Mouse (Mus musculus) liver, adult 2 months (tissue): ENCODE measurements around the gene Gm20498.

ENCODE experiments used
- CTCF ChIP-seq: fragments of 200-500 bp; IDR thresholded peaks from 2 replicates; pipeline ENCODE4 v1.5.1; 2011; ENCODE audit warnings: low read depth, low read length, control low read depth
- POLR2A ChIP-seq: fragments of 200-500 bp; IDR thresholded peaks from 2 replicates; pipeline ENCODE4 v1.6.1; 2011; ENCODE audit warnings: low read length, control low read depth; ENCODE audit not compliant: insufficient read depth; ENCODE audit errors: extremely low read depth

- TF ChIP-seq POLR2A: no peak
- no peak for TF ChIP-seq CTCF
These were observed 123.7 kb downstream of the Gm20498 start for GRCm38 (mm10) chr12:81408966-81409365.
